ENCODE assay signal across 8 mouse cellular contexts in the genomic region with DNA sequence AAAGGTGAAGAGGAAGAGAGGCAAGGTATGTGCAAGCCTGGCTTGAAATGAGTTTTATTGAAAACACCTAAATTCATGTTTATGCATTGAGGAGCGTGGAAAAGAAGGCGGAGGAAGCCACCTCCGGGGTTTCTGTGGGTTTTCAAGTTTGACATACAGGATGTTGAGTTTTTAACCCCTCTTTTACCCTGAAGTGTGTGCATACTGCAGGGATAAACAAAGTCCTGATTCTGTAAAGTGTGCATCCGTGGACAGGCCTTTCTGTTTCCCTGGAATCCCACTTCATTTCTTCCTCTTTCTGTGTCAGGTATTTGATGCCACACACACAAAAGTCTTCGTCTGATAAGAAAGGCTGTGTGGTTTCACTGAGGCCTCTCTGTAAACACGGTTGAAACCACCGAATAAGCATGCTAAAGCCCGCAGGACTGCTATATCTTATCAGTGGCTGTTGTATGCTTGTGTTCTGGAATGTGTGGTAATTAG.
A peak's percentile ranks its signal among the peaks of the same experiment; 100 is the strongest.
DNase-seq lines count a peak whose midpoint lies in the region; ATAC-seq lines count a peak whose summit lies in the region.

No protein-coding gene starts in this region.

- no peak overlapping the region for H3K9ac ChIP-seq in neural tube, embryonic 12.5 days

- no peaks in the 10 kb centered on the region for H3K27me3 ChIP-seq in erythroblast, embryonic 14.5 days (ENCODE audit: control insufficient read depth)
- no peaks in the 10 kb centered on the region for H3K27me3 ChIP-seq in neural tube, embryonic 12.5 days (replicated peaks)

- H3K4me2 ChIP-seq in neural tube, embryonic 12.5 days (replicated peaks), result peak overlapping the region; percentile 8; the same call in 1 of the 2 replicates

- whole genome bisulfite sequencing in neural tube, embryonic 12.5 days, result 28% methylated on average over 8 of the region's 8 CpGs

- no peaks in the 10 kb centered on the region for H3K9me3 ChIP-seq in erythroblast, embryonic 14.5 days (ENCODE audit: control insufficient read depth, low read length)
- H3K9me3 ChIP-seq in neural tube, embryonic 12.5 days, result no peaks in the 10 kb centered on the region

- DNase-seq in neural tube, embryonic 10.5 days (ENCODE audit: extremely low spot score, low spot score), result no peak
- DNase-seq in lung, postnatal 10 days, result peak; percentile 32
- DNase-seq in cerebellum, postnatal 4 days (ENCODE audit: low spot score in 2 of 2), result no peak
- no peak for DNase-seq in adrenal gland, postnatal 25 days
- DNase-seq in retina, embryonic 14.5 days (ENCODE audit: low spot score), result no peak

- H3K36me3 ChIP-seq in erythroblast, embryonic 14.5 days (ENCODE audit: control insufficient read depth), result no peaks in the 10 kb centered on the region
- no peaks in the 10 kb centered on the region for H3K36me3 ChIP-seq in neural tube, embryonic 12.5 days

- no peak for ATAC-seq in erythroblast, adult 5-6 weeks (replicated peaks; ENCODE audit: low FRiP score, poor library complexity, severe bottlenecking)
- ATAC-seq in neural tube, embryonic 12.5 days (ENCODE audit: low FRiP score, low read depth), result no peak

- H3K27ac ChIP-seq in neural tube, embryonic 12.5 days, result no peak overlapping the region

- peak overlapping the region; percentile 72 for H3K4me3 ChIP-seq in erythroblast, embryonic 14.5 days (replicated peaks)
- no peak overlapping the region for H3K4me3 ChIP-seq in neural tube, embryonic 12.5 days

- peaks cover 51% of the 10 kb centered on the region for H3K4me1 ChIP-seq in erythroblast, embryonic 14.5 days (ENCODE audit: control insufficient read depth)
- H3K4me1 ChIP-seq in neural tube, embryonic 12.5 days, result peaks cover 15% of the 10 kb centered on the region
